Mouse (Mus musculus) frontal cortex, postnatal 36 days (tissue): Measurements from ENCODE around the gene Ergic1.
A peak's percentile ranks its signal among the peaks of the same experiment; 100 is the strongest.

Experiments
- DNase-seq, 2 experiments: peaks; one replicate each; pipeline ENCODE4 v3.0.0; 2022; ENCODE audit warnings: low spot score in 2 of 2

The Ergic1 gene

GRCm38 (mm10) chr17:26625521-26626010 lies 64.3 kb downstream of the Ergic1 start:
- DNase-seq: no peak

DNA sequence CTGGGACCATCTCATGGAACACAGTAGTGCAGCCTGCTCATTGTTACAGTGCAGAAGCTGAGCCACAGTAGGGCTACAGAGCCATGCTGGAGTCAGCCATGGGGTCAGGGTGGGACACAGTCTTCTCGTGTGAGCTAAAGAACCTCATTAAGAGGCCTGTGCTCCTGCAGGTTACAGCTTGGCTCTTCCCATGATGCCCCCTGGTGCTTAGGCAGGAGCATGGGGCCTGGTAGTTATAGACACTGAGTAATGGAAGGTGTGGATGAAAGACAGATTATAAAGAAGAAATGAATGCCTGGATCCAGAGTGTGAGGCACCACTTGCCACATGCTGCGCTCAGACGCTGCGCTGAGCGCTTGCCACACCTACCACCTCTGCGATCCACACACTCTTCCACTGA lies 67.2 kb downstream of the Ergic1 start:
- DNase-seq: no peak

DNA sequence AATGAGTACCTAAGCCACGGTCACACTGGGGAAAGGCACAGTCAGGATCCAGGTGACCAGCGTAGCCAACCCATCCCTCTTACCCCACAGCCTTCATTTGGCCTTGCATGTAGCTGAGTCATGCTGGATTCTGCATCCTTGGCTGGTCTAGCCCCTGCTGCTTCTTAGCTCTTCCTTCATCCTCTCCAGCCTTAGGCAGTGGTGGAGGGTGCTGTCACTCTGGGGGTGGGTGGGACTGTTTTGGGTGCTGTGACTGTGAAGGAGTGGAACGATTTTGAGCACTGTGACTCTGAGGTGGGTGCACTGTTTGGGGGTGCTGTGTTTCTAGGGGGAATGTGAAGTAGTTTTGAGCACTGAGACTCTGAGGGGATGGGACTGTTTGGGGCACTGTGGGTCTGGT lies 67.6 kb downstream of the Ergic1 start:
- no peak for DNase-seq

GRCm38 (mm10) chr17:26631811-26632327 lies 70.6 kb downstream of the Ergic1 start:
- peak; percentile 78 to 85 for DNase-seq

DNA sequence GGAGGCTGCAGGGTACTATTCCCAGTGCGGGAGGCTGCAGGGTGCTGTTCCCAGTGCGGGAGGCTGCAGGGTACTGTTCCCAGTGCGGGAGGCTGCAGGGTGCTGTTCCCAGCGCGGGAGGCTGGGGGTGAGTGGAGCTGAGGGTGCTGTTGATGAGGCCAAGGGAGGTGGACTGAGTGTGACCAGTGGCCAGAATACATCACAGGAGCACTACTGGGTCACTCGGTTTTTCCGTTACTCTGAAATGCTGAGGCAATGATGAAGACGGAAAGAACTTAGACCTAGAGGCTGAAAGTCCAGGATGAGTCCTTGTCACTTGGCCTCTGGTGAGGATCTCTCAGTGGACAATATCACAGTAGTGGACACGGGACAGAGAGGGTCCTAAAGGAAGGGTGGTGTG lies 71.9 kb downstream of the Ergic1 start:
- DNase-seq: no peak

DNA sequence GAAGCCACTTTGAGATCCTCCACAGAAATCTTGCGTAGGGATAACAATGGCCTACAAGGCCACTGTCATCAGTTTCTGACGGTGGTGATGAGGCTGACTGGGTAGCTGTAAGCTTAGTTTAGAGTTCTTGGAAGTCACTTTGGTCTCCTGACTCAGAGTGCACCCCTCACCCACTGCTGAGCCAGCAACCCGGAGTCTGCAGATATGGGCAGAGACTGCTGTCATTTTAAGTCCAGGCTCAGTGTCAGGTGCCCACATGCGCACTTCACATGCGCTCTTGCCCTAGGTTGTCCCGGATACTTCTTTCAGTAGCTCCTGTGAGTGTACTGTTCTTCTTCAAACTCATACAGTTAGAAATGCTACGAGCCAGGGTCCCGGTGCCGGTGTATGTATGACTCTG lies 72.6 kb downstream of the Ergic1 start:
- no peak for DNase-seq

- DNase-seq: no peak
Measured at GRCm38 (mm10) chr17:26634539-26634938, 73.2 kb downstream of the Ergic1 start.

DNA sequence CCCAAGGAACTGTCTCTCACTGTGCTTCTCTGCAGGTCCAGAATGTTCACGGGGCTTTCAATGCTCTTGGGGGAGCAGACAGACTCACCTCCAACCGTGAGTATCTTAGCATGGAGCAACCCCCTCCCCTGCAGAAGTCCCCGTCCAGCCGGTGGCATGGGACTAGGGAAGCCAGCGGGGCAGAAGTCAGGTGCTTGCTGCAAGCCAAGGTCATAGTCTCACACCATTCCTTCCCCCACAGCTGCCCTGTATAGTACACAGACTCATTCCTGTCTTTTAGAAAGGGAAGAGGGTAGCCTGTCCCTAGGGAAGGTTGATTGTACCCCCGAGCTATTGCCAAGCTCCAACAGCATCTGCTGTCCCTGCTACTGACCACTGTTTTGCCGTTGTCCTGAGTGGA lies 74.7 kb downstream of the Ergic1 start:
- no peak for DNase-seq

DNA sequence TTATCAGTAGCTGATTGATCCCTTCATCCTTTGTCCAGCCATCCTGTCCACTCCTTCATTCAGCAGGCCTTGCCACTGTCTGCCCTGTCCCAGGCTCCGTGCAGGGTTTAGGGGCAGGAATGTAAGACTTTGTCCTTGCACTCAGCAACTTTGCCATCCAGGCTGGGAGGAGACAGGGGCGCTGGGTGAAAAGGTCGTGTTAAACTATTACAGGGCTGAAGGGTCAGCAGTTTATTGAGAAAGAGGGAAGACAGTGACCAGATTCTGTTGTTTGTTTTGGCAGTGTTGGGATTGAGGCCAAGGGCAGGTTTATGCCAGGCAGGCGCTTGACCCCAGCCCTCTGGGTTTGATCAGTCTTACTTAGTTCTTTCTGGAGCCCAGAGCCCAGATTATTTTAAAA lies 76.6 kb downstream of the Ergic1 start:
- no peak for DNase-seq

- DNase-seq: peak; percentile 76 to 79
Measured at GRCm38 (mm10) chr17:26638655-26639054, 77.4 kb downstream of the Ergic1 start.

GRCm38 (mm10) chr17:26639791-26640190 lies 78.5 kb downstream of the Ergic1 start:
- no peak for DNase-seq

DNA sequence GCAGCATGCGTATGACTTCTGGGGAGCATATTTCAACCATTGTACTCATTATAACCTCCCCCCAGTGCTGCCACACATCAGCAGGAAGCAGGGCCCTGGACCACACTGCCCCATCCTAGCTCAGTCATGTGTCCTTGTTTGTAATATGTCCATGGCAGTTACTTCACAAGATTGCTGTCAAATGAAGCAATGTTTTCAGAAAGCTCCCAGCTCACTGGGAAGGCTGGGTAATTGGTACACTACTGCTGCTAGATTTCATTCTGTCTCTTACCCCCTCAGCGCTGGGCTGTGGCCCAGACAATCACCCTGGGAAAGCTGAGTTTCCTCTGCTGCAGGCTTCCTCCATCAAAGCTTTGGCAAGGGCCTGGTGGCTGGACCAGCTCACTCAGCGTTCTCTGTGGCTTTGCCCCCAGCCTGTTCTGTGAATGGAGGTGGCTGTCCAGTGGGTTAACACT lies 79.0 kb downstream of the Ergic1 start:
- no peak for DNase-seq

DNA sequence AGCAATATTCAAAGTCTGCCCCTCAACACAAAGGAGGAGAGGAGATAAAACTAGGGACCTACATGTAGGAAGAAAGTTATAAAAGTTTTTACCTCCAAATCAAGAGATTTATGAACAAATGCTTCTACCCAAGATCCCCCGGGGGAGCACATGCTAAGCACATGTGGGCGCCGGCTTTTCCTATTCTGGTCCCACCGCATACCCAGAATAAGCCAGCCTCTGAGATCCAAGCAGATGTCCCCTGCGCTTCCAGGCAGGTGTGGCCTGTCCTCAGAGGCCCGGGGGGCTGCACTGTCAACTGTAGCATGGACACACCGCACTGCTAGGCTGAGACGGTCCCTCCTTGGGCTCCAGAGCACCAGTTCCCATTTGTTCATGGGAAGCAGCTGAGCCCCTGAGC lies 82.2 kb downstream of the Ergic1 start:
- DNase-seq: no peak

GRCm38 (mm10) chr17:26643993-26644392 lies 82.7 kb downstream of the Ergic1 start:
- no peak for DNase-seq

DNA sequence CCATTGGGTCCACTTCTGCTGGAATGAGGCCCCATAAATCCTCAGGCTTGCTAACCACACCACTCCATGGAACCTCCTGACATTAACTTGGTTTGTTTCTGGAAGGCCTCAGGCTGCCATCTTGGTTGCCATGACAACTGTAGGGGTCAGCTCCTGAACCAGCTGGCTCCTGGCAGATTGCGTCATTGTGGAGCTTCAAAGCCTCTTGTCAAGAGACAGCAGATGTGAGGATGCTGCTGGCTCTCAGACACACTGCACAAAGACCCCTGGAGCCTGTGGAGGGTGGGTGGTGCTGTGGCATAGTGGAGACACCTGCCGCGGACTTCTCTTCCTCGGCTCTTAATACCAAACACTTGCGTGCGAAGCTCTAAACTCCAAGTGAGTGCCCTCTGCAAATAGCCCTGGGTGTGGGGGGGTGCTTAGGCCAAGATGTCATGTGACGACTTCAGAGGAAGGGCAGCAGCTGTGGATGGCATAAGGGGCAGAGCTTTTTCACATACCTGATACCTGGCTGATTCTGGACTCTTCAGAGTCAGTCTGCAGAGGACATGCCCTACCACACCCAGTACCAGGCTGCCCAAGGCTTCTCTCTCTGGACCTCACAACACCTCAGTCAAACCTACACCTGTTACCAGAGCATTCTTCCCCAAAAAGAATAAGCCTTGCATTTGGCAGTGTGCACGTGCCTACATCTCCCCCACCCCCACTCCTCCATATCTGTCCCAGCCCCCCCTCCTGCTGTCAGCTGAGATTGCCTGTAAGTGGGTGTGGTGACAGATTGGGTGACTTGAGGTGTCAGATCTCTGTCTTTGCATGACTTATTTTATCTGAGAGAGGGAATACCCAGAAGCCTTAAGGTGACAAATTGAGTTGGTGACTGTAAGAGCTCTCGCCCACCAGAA lies 83.5 kb downstream of the Ergic1 start:
- DNase-seq: no peak

GRCm38 (mm10) chr17:26645411-26645854 lies 84.1 kb downstream of the Ergic1 start:
- no peak for DNase-seq

DNA sequence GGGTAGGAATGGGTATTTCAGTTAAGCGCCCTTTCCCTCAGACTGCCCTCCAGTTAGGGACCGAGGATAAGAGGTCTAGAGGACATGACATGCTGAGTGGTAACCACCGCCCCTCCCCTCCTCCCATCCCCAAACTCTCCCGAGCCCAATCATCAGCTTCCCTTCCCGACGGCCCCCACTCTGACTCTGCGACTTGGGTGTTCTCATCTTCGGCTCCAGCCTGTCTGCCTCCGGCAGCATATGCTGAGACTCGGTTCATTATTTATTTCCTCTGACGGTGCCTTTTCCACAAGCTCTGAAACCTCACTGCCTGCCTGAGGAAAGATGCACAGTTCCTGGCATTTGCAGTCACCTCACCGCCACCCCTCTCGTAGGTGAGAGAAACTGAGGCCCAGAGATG lies 86.0 kb downstream of the Ergic1 start:
- DNase-seq: no peak

DNA sequence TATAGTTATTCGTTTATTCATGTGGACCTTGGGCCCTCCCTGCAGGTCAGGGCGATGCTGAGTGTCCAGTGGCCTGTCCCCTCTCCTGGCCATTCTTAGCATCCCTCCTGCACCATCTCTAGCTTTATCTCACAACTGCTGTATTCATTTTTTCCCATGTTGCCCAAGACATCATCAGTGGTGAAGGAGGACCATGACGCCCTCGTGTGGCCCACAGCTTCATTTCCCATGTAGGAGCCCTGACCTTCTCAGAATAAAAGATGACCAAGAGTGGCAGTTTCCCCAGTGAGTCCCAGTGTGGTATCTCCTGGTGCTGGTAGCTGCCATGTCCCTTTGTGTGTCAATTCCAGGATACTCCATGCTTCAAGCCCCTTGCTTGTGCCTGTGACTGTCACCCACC lies 88.3 kb downstream of the Ergic1 start:
- no peak for DNase-seq

GRCm38 (mm10) chr17:26650451-26651363 lies 89.4 kb downstream of the Ergic1 start:
- DNase-seq: peak in 1 of 2 experiments; percentile 70

DNA sequence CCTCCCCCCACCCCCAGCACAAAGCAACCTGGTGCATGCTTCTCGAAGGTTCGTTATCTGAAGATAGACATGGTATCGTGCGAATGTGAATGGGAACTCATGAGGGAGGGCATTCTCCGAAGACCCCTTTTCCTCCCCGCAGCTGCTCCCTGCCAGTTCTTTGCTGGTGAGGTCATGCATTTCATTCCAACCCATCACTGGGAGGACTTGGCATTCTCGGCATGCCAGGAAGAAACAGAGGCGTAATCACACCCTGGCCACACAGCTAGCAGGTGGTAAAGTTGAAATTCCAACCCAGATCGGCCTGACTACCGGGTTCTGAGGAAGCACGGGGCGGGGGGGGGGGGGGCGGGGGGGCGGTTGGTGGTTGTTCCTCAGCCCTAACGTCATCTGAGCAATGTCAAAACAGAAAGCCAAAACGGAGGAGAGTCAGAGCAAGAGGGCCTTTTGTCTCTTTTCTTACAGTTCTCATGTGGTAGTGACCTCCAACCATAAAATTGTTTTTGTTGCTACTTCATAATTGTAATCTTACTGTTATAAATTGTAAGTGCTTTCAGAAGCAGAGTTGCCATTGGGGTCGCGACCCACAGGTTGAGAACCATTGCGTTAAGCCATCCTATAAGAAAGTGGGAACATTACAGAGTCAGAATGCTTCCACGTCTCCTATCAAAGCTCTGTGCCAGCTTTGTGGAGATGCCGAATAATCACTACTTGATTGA lies 97.7 kb downstream of the Ergic1 start:
- DNase-seq: no peak

DNA sequence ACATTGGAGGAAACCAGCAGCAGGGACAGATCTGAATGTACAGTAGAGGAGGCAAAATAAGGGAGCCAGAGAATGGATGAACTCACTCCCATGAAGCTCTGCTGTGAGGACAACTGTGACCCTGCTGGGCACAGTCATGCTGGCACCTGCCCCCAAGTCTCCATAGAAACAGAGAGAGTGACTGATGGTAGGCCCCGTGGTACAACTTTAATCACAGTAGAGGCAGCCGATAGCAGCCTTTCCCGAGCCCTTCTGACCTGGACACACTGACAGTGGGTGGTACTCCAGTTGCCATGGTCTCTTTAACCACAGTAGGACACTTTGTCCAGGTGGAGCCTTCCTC lies 98.3 kb downstream of the Ergic1 start:
- DNase-seq: no peak
